Mouse (Mus musculus) gastrocnemius, postnatal 25 days (tissue): ENCODE data around the gene Mvd. TPM values are rescaled to one million over a fixed set of nuclear protein-coding genes. Genes with fewer than 3 reads are reported as not detected.

Experiments
- DNase-seq: peaks from one replicate; pipeline ENCODE4 v3.0.0; 2022
- total RNA-seq, 2 experiments: library from RNA; stranded (reverse); gene quantifications; 1 replicate in 1 of 2; 2 replicates in 1 of 2; pipeline ENCODE4 v1.2.3; 2021

Gene Mvd
- total RNA-seq, 2 experiments from 2014 or later: 4.2 to 5.2 TPM

DNA sequence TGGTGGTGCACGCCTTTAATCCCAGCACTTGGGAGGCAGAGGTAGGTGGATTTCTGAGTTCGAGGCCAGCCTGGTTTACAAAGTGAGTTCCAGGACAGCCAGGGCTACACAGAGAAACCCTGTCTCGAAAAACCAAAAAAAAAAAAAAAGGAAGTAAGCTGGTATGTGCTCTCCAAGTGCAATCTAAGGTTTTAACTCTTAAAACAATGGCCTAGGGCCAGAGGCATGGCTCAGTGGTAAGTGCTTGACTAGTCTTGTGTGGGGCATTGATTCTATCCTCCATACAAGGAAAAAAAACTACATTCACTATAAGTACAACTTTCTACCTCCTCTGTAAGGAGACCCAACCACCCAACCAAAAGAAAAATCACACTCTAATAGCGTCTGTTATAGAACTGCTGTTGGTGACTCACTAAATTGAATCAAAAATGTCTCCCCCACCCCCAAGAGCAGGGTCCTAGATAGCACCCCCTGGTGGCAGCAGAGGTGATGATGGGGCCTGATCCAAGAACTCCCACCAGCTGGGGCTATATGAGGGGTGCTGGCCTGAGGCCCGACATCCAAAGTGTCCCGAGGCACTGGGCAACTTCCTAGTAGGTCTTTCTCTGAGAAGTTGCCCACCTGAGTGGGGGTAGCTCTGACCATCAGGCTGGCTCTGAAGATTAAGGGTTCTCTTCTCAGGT lies 16.1 kb upstream of the Mvd start:
- DNase-seq: no peak

DNA sequence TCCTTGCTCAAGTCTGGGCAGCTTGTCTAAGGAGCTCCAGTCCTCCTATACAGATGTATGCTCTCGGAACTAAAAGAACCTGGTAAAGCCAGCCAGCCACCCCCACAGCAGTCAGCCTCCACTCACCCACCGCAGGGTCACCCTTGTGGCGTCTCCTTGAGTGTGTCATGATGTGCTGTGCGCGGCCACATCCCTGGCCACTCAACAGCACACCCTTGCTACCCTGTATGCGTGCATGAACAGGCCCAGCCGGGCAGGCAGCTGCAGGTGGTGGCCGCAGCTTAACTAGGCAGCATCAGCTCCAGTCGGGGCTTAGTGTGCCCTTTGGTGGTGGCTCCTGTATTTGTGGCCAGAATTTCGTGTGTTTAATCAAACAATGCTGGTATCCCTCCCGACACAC lies 13.9 kb upstream of the Mvd start:
- no peak for DNase-seq

DNA sequence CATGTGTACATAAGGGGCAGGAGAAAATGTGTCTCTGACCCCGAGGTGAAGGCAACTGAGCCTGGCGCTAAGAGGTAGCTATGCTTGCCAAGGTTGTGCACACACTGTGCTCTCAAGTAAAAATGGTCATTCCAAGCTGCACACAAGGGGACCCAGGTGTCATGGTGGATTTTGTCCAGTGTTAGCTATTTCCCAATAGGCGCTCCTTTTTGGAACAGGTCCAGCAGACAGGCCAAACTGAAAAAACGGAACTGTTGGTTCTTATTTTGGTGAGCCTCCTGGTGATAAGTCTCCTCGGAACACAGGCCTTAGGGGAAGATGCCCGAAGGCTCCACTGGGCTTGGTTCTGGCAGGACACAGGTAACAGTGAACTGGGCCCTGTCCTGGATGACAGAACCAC lies 11.2 kb upstream of the Mvd start:
- no peak for DNase-seq

DNA sequence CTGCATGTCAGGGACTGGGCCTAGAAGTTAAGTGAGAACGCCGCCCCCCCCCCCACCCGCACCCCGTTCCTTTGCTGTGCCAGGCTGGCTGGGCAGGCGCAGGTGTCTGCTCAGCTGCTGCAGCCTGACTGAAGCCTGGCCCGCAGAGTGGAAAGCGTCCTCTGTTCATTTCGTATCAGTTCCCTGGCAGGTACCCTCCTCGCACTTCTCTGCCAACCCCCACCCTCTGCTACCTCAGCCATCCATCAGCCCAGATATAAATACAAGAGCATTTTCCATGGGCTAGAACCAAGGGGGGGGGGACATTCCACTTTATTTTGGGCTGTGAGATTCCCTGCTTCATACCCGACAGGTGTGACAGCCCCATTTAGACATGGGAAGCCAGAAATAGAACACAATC lies 8.9 kb upstream of the Mvd start:
- DNase-seq: peak; percentile 73

DNA sequence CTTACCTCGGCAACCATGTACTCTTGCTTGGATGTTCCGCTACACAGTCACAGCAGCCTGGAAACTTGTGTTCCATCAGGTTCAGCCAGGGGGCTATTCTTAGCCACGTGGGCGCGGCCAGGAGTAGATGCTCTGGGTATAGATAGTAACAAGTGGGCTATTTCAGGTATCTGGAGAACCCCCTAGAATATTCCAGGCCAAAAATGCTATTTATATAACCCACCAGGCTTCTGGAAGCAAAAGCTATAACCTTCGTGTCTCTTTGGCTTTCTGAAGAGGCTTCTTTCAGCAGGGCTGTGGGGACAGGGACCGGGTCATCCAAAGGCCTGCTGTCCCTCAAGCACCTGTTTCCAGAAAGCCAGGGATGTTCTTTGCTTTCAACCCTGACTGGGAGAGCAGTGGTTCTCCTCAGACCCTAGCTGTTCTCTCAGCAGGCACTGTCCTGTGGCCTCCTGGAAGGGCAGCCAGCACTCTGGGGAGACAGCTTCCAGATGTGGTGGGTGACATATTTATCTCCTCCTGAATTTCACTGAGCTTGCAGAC lies 8.0 kb upstream of the Mvd start:
- peak; percentile 79 for DNase-seq

DNA sequence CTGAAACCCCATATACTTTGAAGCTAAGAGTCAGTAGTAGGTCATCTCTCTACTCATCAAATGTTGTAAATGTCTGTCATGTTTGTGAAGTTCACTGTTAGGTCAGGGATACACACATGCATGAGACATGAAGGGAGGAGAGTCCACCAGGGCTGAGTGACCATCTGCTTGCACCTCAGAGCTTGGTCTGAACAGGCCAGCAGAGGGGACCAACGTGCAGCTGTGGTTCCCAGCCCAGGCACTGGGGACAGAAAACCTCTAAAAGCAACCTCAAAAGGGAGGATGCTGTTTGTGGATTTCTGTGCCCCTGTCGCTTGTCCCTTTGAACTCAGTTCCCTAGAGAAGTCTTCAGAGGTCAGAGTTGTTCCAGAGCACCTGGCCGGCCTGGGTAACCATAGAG lies 2.0 kb upstream of the Mvd start:
- DNase-seq: no peak

DNA sequence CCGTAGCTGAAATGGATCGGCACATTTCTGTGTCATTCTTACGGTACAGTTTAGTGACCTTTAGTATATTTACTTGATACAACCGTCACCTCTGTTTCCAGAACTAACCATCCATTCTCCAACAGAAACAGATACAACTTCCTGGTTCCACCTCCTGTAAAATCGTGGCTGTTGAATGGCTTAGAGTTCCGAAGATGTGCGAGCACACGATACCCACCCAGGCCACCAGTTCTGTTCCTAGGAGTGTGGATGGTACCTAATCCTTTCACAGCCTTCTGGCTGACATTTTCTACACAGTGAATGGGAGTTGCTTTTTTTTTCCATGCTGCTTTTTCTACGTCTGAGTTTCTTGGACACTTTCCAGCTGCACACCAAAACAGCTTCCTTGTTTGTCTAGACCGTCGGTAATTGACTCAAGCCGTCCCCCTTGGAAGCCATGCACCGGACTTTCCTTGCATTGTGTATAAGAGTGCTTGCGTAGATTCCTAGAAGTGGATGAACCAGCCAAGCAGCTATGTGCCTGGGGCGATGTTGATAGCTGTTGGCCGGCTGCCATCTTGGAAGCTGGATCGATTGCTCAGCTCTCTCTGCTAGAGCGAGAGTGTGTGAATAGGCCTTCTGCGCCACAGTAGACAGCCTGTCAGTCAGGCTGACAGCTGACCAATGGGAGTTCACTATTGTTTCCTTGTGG lies 981 bp upstream of the Mvd start:
- peak; percentile 84 for DNase-seq

DNA sequence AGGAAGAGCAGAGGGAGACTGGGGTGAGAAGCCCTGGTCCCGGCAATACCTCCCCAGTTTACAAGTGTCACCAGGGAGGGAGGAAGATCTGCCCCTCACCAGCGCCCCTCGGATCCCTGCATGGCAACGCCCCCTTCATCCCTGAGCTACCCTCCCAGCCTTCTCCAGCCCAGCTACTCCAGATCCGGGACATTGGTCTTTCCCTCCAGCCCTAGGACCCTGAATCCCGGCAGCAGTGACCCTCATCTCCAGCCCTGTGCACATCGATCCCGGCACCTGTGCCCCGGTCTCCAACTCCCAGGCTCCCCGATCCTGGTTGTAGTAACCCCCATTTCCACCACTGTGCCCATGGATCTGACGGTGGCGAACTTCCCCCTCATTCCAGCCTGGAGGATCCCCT lies 441 bp downstream of the Mvd start:
- DNase-seq: no peak

DNA sequence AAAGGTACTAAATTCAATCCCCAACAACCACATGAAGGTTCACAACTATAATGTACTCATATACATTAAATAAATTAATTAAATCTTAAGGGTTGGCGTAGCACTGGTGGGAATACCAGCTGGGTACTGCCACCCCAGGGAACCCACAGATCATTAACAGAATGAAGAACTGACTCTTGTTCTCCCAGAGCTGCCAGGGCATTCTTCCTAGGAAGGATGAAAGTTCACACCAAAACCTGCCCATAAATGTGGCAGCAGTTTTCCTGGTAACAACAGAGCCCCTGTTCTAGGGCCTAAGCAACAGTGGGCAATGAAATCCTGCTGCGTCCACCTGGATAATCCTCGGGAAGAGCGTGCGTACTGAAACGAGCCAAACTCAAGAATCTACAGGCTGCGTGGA lies 866 bp downstream of the Mvd start:
- DNase-seq: no peak

DNA sequence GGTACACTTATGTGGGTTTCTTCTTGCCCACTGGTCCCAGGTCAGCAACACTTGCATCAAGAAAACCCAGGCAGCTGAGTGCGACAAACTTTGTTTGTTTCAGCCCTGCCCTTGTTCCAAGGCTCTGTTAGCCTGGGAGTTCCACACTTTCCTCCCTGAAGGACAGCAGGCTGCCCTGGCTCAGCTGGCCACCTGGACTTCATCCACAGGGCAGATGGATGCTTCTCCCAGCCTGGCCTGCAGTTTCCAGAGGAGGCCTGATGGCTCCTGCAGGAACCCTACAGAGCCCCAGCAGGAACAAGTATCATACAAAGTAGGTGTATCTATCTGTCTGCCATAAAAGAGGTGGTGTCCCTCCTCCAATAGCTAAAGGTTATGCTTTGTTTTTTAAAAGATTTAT lies 1.9 kb downstream of the Mvd start:
- DNase-seq: no peak

DNA sequence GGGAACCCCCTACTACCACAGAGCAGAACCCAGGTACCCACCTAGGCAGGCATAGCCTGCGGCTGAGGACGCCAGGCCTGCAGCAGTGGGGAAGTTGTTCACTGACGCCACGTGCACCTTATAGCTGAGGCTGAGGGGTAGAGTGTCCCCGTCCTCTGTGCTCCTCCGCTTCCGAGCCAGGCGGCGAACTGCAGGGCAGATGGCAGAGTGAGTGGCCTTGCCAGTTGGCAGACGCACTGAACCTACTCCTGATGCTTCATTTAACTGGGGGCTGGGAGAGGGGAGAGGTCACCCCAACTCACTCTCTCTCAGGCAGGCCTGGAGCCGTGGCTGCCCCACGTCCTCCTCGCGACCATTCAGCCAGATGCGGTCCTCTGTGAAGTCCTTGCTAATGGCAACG lies 3.9 kb downstream of the Mvd start:
- DNase-seq: no peak

DNA sequence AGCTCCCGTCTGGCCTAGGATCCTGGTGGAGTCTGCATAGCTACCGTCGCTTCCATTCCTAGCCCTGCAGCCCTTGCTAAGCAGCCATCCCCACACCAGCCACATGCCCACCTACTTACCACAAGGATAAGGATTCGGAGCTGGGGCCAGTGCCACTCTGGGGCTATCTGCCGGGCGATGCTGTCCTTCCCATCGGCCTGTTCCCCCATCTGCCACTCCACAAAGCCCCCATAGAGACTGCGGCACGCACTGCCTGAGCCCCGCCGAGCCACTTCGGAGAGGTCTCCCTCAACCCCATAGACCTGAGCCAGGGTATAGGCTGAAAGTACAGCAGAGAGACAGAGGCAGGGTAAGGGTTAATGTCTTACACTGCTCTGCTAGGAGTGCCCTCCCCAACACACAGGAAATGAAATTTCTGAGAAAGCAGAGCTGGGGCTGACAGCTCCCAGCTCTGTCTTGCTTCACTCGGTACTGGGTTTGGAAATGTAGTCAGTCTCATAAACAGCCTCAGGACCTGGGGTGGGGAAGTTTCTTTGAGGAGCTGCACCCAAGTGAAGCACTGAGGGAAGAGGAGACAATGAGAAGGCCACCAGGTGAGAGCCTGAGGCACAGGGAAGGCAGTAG lies 5.4 kb downstream of the Mvd start:
- DNase-seq: no peak

DNA sequence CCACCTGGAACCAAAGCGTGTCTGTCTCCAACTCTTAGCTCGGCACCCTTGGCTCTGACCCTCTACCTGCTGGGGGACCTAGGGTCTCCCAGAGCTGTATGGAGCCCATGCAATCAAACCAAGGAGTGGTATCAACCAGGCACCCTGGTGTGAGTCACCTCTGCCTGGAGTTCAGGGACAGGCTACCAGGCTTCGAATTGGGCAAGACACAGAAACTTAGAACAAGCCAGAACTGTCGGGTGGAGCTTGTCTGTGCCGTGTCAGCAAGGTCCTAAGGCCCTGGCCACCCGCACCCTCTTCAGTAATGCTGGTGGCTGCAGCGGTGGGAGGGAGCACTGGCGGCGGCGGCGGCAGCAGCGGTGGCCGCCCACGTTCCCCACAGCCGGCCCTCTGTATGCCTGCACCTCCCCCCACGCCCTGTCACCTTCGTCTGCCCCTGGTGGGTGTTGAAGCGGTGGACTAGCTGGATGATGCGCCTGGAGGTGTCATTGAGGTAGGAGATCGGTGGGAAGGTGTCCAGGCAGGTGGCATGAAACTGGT lies 6.6 kb downstream of the Mvd start:
- no peak for DNase-seq

DNA sequence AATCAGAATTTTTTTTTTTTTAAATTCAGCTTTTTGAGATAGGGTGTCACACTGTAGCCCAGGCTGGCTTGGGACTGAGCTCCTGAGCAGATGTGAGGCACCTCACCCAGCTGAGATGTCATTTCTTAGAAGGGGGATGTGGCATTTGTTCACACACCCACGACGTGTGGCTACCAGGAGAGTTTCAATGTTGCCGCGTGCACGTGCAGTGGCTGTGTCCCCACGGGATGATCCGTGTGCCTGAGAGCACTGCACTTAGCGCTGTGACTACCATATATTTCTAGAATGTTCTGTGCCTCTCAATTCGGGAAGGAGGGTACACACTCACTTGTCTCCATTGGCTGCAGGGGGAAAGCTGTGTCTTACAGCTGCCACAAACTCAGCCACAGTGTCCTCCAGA lies 7.1 kb downstream of the Mvd start:
- DNase-seq: no peak

DNA sequence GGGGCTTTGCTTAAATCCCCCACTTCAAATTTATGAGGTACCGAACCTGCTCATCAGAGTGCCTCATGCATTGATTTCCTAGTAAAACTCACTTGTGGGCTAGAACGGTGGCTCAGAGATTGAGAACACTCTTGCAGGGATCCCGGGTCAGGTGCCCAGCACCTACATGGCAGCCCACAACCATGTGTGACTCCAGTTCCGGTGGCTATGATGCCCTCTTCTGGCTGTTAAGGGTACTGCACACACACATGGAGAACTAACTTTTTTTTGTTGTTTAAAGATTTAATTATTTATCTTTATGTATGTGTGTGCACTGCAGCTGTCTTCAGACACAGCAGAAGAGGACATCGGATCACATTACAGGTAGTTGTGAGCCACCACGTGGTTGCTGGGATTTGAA lies 7.8 kb downstream of the Mvd start:
- DNase-seq: no peak

DNA sequence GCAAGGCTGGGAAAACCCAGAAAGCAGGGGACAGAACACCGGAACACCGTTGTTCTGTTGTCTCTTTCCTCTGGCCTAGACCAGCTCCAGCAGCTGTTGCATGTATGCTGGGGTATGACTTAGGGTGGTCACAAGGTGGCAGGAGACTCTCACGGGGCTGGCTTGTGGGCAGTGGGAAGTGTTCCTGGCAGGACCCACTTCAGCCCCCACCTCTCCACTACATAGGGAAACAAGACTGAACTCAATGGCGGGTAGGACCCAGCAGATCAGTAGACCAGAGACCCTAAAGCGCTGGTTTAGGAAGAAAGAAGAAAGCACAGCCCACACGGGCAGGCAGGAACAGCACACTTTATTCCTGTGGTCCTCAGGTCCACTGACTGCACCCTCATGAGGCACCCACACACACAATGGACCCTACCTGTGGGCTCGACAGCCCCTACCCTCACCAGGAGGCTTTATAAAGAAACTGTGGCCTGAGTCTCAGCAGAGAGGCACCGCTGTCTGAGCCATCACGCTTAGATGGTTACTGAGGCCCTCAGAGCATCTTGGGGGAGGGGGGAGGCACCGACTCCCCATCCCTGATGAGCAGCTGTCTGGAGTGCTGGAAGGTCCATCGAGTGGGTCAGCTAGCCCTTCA lies 9.8 kb downstream of the Mvd start:
- DNase-seq: no peak

DNA sequence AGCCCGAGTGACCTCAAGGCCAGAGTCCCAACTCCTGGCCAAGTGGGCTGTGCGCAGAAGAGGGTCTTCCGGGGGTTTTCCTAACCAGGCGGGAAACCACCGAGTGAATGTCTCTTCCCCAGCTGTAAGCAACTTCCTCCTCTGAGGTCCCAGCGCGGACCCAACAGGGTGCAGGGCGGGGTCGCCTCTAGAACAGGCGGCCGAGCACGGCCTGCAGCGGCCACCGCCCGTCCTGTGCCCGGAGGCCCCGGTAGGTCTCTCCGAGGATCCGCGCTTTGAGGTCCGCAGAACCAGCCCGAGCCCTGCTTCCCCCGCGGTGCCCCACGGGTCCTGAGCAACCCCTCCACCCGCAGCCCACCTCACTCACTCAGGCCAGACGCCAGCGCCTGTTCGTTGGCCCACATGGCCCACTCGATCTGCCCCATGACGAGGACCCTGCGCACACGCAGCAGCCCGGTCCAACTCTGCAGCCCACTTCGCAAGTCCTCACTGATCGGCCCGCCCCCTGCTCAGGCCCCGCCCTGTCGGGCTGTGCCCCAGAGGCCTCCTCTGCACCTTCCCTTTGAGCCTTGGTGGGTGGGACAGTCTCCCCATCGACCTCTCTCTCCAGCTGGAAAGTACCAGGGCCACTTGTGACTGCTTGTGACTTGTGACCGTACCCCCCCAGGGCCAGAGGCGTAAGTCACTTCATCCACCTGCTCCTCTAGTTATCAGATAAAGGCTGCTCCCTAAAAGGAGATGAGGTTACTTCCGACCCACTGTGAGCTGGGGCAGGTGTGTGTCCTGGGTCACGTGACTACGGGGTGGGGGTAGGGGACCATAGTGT lies 10.6 kb downstream of the Mvd start, which contains the start of gene Cyba:
Cyba (minus strand) TSS at position 488 of the 826 bp plus-strand sequence.
- DNase-seq: peak; percentile 79

DNA sequence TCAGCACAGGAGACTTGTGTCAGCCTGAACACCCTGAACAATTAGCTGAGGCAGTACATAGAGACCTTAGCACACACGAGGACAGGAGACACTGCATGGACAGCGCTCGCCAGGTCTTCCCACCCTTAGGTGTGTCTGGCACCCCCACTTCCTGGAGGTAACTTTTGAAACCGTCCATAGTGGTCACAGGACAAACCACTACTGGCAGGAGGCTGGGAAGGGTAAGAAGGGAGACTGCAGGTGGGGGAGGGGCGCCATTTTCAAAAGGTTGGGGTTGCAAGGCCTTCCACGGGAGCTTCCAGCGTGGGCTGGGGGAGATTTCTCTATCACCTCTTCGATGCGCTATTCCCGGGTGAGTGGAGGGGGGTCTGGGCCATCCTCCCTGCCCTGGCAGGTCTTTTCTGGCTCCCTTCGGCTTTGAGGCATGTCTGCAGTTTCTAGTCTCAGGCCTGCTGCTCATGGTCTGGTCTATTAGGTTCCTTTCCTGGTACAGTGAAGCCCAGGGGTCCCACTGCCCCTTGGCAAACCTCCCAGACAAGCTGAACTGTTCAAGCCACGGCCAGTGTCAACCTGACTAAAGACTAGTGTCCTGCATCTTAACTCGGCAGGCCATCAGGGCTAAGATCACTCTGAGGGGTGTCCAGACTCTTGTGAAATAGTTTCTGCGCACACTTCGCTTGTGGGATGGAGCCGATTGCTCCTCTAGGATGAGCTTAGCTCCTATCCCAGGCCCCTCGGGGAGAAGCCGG lies 11.4 kb downstream of the Mvd start:
- no peak for DNase-seq

DNA sequence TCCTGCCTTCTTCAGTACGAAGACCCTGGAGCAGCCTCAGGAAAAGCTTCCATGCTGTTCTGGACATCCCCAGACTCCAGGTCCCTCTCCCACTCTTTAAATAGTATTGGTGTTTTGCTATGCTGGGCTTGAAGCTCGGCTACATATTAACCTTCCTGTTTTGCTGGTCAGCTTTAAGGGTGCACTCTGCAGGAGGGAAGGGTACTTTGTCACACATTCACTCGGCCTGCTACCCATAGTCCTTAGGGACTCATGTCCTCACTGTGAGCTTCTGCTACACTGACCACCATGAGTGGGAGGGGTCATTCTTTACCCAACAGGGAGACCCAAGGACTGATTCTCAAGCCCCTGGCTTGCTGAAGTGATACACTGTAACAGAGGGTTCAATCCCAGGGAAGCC lies 12.6 kb downstream of the Mvd start:
- no peak for DNase-seq

DNA sequence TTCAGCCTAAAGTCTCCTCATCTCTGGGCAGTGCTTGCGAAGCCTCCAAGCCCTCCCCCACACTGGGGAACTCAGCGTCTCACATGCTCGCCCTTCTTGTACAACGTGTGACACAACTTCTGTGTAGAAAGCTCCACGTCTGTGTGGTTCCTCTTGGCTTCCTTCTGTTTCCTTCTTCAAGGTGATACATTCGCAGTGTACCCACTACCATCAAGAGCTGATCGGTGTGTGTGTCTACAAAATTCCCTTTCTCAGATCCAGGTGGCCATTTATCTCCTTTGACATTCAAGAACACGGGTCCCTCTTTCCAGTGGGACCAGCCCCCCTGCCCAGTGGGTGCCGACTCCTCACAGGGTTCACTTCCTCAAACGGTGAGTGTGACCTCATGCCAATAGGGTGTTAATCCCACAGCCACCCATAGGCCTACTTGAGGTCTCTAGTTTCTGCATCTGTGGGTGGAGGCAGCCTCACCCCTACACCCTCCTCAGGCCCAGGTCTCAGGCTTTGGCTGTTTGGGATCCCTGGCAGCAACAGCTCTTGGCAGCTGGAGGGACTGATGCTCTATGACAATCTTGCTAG lies 13.1 kb downstream of the Mvd start:
- no peak for DNase-seq

DNA sequence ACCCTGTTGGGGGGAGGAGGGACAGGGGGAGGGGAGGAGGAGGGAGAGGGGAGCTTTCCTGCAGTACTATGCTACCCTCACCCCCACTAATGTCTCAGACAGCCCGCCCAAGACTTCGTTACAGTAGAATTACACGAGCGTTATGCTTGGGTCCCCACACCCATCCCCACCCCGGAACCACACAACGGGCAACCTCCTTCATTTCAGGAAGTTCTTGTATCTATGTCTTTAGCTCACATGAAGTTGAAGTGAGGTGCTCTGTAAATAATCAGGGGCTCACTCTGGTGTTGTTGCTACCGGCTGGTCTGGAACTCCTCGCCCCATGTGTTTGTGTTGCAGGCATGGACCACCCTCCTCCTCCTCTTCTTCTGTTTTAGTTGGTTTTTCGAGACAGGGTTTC lies 15.1 kb downstream of the Mvd start:
- no peak for DNase-seq
